Mouse (Mus musculus) neural tube, embryonic 14.5 days (tissue): ENCODE data around the gene Tbcc. TPM values are rescaled to one million over a fixed set of nuclear protein-coding genes. Genes with fewer than 3 reads are reported as not detected.

Source experiments
- ATAC-seq: fragments of 200-750 bp; cut with Nextera tagmentation; 2 replicates; pipeline ENCODE4 v1.8.0; 2017; ENCODE audit warnings: low read depth, mild to moderate bottlenecking, moderate TSS enrichment, moderate library complexity
- H3K27ac ChIP-seq: fragments of 300-500 bp; sonication (generic); 2 replicates; pipeline ENCODE4 v1.5.1; 2014; ENCODE audit warnings: low read depth, mild to moderate bottlenecking, control low read depth, low read length, moderate library complexity, mixed read lengths
- H3K27me3 ChIP-seq: fragments of 300-500 bp; sonication (generic); 2 replicates; pipeline ENCODE4 v1.6.1; 2014; ENCODE audit warnings: low read length; ENCODE audit not compliant: control insufficient read depth, insufficient read depth
- H3K36me3 ChIP-seq: fragments of 300-500 bp; sonication (generic); 2 replicates; pipeline ENCODE4 v1.6.1; 2014; ENCODE audit warnings: low read length, mixed read lengths; ENCODE audit not compliant: control insufficient read depth, insufficient read depth
- H3K4me1 ChIP-seq: fragments of 300-500 bp; sonication (generic); 2 replicates; pipeline ENCODE4 v1.6.1; 2014; ENCODE audit warnings: low read length; ENCODE audit not compliant: control insufficient read depth, insufficient read depth
- H3K4me2 ChIP-seq: fragments of 300-500 bp; sonication (generic); 2 replicates; pipeline ENCODE4 v1.6.1; 2014; ENCODE audit warnings: mild to moderate bottlenecking, low read depth, low read length, control low read depth
- H3K4me3 ChIP-seq: fragments of 300-500 bp; sonication (generic); 2 replicates; pipeline ENCODE4 v1.5.1; 2014; ENCODE audit warnings: low read depth, low read length, control low read depth, mixed read lengths
- H3K9ac ChIP-seq: fragments of 300-500 bp; sonication (generic); replicated peaks from 2 replicates; pipeline ENCODE4 v1.6.1; 2014; ENCODE audit warnings: low read depth, mild to moderate bottlenecking, control low read depth, low read length, mixed read lengths
- H3K9me3 ChIP-seq: fragments of 300-500 bp; sonication (generic); 2 replicates; pipeline ENCODE4 v1.6.1; 2016; ENCODE audit warnings: low read length; ENCODE audit not compliant: control insufficient read depth
- WGBS: fragments of 180-500 bp; shearing (Covaris S2); extraction: QIAGEN DNeasy Blood & Tissue Kit; methylation state at CpG from one replicate; pipeline ENCODE4 v1.1.7; 2014; 5-methylcytosine and 5-hydroxymethylcytosine counted together
- polyA plus RNA-seq: library from polyadenylated mRNA; unstranded; fragments of >200 nt; fragmentation: Nextera tagmentation; extraction: Ambion mirVana; gene quantifications from 2 replicates; pipeline ENCODE4 v1.2.1, GENCODE M21; 2014

Gene Tbcc
- polyA plus RNA-seq, 1 experiment from 2014 or later = 62.1 TPM

DNA sequence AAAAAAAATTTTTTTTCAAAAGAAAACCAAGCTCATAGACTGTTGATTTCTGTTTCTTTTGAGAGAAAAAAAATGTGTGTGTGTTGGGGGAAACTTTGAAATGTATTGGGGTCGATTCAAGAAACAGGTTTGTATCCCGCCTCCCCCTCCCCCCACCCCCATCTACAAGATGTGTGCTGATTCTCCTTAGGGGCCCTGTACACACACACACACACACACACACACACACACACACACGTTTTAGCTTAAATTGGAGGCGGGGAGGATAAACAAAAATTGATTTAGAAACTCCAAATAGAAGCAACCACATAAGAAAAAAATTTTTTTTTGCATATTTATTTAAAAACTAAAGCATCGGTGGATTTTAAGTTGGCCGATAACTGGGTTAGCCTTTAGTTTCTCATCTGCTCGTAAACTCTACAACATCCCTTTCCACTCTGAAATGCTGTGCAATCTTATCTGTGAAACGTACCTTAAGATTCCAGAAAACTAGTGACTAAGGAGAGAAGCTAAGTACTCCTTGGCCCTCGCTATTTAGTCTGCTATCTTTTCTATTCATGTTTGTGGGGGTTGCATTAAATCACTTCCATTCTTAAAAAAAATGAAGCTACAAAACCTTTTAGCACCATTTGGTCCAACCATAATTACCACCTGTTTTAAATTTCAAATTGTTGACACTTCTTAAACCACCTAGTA is 31.6 kb upstream of the Tbcc start:
- Histone ChIP-seq H3K9ac (peak overlapping the region; percentile 100), H3K36me3 (0 out of 2 replicates have a peak, but pooled peaks cover 3% of the 10 kb centered on the region), H3K9me3 (no peaks in the 10 kb centered on the region), H3K27ac (peak overlapping the region; percentile 100), H3K27me3 (no peaks in the 10 kb centered on the region), H3K4me1 (peaks cover 28% of the 10 kb centered on the region), H3K4me3 (peak overlapping the region; percentile 62), H3K4me2 (peak overlapping the region; percentile 58)
- ATAC-seq = no peak
- 28% methylated on average over 9 of the region's 9 CpGs for WGBS

DNA sequence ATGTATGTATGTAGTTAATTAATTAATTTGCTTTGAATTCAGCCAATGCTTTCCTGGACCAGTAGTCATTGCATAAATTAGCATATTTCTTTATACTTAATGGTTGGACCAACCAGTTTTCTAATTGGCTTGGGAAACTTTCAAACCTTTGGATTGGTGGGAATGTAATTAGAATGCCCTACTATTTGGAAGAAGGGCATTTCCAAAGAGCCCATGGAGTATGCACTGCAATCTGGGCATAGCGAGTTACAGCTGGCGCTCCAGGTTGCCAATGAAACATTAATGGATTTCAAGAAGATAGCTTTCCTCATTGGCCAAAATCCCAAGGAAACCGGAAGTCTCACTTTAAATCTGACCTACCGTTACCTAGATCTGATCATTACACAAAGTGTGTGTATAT is 30.4 kb upstream of the Tbcc start:
- H3K27me3 ChIP-seq = no peaks in the 10 kb centered on the region
- ATAC-seq = no peak
- no peaks in the 10 kb centered on the region for H3K9me3 ChIP-seq
- 56% methylated on average over 4 of the region's 4 CpGs for WGBS
- H3K9ac ChIP-seq = no peak overlapping the region
- no peak overlapping the region for H3K4me2 ChIP-seq
- no peak overlapping the region for H3K4me3 ChIP-seq
- H3K4me1 ChIP-seq = peaks cover 17% of the 10 kb centered on the region
- H3K36me3 ChIP-seq = no peaks in the 10 kb centered on the region
- H3K27ac ChIP-seq = no peak overlapping the region

DNA sequence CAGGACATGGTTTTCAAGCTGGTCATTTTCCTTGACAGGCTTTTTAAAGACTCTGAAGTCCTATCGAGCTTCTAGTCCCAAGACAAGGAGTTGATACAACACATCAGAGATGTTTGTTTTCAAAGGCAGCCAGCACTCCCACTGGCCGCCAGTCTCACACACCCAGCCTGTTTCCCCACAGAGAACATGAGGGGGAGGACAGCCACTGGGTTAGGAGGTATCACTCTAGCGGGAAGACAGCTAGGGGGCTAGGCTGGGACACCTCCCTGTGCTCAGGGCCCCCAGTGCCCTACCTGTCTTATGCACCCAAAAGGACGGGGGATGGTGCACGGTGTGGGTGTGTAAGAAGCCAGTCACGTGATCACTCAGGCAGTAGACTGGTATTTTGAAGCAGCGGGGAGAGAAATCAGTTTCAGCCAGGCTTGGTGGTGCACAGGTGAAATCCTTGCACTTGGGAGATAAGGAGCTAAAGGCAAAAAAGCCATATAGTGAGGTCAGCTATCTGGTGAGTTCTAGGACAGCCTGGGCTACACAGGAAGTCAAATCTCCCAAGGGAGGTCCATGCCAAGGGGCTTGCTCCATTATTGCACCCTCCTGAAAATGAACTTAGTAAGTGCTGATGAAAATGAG is 25.8 kb upstream of the Tbcc start:
- Histone ChIP-seq H3K9ac (no peak overlapping the region), H3K27me3 (no peaks in the 10 kb centered on the region), H3K4me3 (no peak overlapping the region), H3K27ac (no peak overlapping the region), H3K4me1 (peaks cover 6% of the 10 kb centered on the region; the same call in 1 of the 2 replicates), H3K36me3 (no peaks in the 10 kb centered on the region), H3K9me3 (no peaks in the 10 kb centered on the region), H3K4me2 (no peak overlapping the region)
- ATAC-seq = no peak
- WGBS = 77% methylated on average over 7 of the region's 7 CpGs

DNA sequence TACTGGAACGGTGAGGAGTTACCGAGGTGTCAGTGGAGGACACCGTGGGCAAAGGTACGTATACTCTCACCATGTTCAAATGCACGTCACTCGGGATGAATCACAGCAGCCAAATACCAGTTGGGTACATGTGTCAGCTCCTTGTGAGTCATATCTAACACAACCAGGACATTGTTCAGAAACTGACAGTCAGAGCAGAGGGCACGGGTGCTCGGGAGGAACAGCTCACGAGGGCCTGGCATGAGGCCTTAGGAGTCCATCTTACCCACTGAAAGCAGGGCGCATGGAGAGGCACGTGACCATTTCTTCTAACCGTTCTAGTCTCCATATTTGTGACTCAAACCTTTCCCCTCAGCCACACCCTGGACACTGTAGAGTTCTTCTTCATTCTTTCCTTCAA is 23.6 kb upstream of the Tbcc start:
- ATAC-seq = no peak
- Histone ChIP-seq H3K27ac (no peak overlapping the region), H3K4me1 (no peaks in the 10 kb centered on the region), H3K36me3 (no peaks in the 10 kb centered on the region), H3K9ac (no peak overlapping the region), H3K27me3 (no peaks in the 10 kb centered on the region), H3K4me2 (no peak overlapping the region), H3K9me3 (no peaks in the 10 kb centered on the region), H3K4me3 (no peak overlapping the region)
- WGBS = 95% methylated on average over 12 of the region's 12 CpGs

DNA sequence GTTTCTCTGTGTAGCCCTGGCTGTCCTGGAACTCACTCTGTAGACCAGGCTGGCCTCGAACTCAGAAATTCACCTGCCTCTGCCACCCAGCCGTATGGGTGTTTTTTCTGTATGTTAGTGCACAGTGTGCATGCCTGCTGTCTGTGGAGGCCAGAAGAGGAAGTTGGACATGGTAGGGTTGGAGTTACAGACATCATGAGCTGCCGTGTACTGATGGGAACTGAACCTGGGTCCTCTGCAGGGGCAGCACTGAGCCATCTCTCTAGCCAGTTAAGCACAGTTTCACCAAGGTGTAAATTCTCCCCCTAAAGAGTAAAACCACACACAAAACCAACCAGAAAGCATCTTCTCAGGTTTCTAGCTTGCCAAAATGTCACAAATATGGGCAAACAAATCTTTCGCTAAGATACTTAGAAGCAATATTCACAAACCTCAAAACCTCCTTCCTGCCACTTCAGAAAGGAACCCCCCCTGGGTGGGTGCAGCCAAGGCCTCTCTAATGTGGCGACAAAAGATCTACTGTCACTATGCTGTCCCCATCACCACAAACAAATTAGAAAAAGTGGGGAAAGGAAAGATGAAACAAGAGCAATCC is 20.2 kb upstream of the Tbcc start:
- ATAC-seq = no peak
- H3K4me1 ChIP-seq = no peaks in the 10 kb centered on the region
- no peak overlapping the region for H3K4me2 ChIP-seq
- no peaks in the 10 kb centered on the region for H3K9me3 ChIP-seq
- no peak overlapping the region for H3K27ac ChIP-seq
- no peaks in the 10 kb centered on the region for H3K27me3 ChIP-seq
- H3K36me3 ChIP-seq = no peaks in the 10 kb centered on the region
- H3K4me3 ChIP-seq = no peak overlapping the region
- no peak overlapping the region for H3K9ac ChIP-seq
- 93% methylated on average over 5 of the region's 5 CpGs for WGBS

DNA sequence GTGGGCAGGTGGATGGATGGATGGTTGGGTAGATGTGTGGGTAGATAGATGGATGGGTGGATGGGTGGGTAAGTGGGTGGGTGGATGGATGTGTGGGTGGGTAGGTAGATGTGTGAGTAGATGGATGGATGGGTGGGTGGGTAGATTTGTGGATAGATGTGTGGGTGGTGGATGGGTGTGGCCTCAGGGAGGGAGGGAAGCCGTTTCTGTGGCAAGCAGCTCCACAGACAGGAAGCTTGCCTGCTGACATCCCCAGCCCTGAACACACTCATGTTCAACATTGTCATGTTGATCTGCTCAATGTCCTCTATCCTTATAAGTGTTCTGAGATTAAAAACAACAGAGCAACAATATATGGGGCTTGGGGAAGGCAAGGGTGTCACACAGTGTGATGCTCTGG is 19.6 kb upstream of the Tbcc start:
- WGBS = 74% methylated on average over 1 of the region's 1 CpGs
- no peak overlapping the region for H3K9ac ChIP-seq
- H3K36me3 ChIP-seq = no peaks in the 10 kb centered on the region
- H3K4me1 ChIP-seq = no peaks in the 10 kb centered on the region
- H3K27ac ChIP-seq = no peak overlapping the region
- H3K4me3 ChIP-seq = no peak overlapping the region
- ATAC-seq = no peak
- no peak overlapping the region for H3K4me2 ChIP-seq
- H3K27me3 ChIP-seq = no peaks in the 10 kb centered on the region
- H3K9me3 ChIP-seq = no peaks in the 10 kb centered on the region

DNA sequence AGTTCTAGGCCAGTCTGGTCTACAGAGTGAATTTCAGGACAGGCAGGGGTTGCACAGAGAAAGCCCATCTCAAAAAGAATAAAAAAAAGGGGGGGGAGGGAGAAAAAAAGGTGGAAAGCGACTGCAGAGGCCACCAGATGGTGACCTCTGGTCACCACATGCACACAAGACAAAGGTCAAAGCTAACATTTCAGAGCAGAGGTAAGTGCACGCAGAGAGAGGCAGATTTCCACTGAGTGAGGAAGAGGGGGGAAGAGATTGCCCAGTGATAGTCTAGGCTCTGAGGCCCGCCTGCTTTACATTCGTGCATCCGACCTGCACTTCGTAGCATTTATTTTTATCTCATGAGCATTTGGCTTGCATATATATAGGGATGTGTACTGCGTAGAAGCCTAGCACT is 17.7 kb upstream of the Tbcc start:
- no peak for ATAC-seq
- Histone ChIP-seq H3K9ac (no peak overlapping the region), H3K9me3 (no peaks in the 10 kb centered on the region), H3K27ac (no peak overlapping the region), H3K36me3 (no peaks in the 10 kb centered on the region), H3K4me3 (no peak overlapping the region), H3K27me3 (no peaks in the 10 kb centered on the region), H3K4me2 (no peak overlapping the region), H3K4me1 (no peaks in the 10 kb centered on the region)
- 80% methylated on average over 7 of the region's 7 CpGs for WGBS

DNA sequence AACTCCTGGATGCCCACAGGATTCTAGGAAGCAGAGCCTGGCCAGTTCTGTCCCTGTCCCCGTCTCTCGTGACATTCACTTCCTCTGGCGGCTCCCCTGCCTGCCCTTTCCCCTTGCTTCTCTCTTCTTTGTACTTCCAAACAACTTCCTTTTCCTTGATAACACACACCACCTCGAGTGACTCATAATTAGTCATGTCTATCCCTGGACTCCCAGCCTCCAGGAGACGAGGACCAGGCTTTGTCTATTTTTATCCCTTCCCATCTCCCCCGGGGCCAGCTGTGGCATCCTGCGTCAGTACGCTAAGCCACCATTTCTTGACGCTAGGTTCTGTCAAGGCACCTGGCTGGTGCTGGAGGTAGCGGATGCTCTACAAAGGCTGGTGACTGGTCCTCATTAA is 16.4 kb upstream of the Tbcc start:
- ATAC-seq = no peak
- Histone ChIP-seq H3K9ac (no peak overlapping the region), H3K4me2 (no peak overlapping the region), H3K4me3 (no peak overlapping the region), H3K9me3 (no peaks in the 10 kb centered on the region), H3K36me3 (no peaks in the 10 kb centered on the region), H3K4me1 (no peaks in the 10 kb centered on the region), H3K27me3 (no peaks in the 10 kb centered on the region), H3K27ac (no peak overlapping the region)
- WGBS = 57% methylated on average over 10 of the region's 10 CpGs

DNA sequence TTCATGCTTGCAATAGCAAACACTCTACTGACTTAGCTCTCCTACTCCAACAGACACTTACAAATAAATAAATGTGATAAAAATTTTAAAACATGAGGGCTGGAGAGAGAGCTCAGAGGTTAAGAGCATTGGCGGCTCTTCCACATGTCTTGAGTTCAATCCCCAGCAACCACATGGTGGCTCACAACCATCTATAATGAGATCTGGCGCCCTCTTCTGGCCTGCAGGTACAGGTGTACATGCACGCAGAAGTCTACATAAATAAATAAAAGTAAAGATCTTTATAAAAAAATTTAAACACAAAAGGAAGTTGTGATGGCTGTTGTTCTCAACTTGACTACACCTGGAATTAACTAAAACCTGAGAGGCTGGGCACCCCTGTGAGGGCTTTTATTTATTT is 14.9 kb upstream of the Tbcc start:
- Histone ChIP-seq H3K4me1 (no peaks in the 10 kb centered on the region), H3K27me3 (no peaks in the 10 kb centered on the region), H3K9me3 (no peaks in the 10 kb centered on the region), H3K27ac (no peak overlapping the region), H3K4me2 (no peak overlapping the region), H3K36me3 (no peaks in the 10 kb centered on the region), H3K9ac (no peak overlapping the region), H3K4me3 (no peak overlapping the region)
- ATAC-seq = no peak
- 76% methylated on average over 3 of the region's 3 CpGs for WGBS
